Mouse (Mus musculus): Measurements from ENCODE around the gene Masp1. TPM values are rescaled to one million over a fixed set of nuclear protein-coding genes. Genes with fewer than 3 reads are reported as not detected.

Gene Masp1
- polyA plus RNA-seq, 1 experiment: not detected

DNA sequence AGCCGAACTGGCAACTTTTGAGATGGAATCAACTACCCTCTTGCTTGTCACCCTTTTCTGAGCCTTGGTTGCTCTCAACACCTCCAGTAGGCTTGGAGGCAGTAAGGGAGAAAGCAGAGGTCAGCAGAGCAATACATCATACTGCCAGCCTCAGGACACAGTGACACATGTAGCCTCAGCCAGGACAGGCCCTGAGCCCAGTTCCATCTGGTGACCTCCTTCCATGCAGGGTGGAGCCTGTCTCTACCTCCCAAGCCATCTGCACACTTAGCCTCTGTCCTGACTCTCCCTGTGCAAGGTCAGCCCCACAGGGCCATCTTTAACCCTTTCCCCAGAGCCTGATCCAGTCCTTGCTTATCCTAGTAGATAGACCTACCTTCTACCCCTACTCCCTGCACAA is 92.9 kb downstream of the Masp1 start:
- Histone ChIP-seq H3K4me1 (ENCODE audit: control insufficient read depth) (no peaks in the 10 kb centered on the region), H3K36me3 (ENCODE audit: control insufficient read depth) (no peaks in the 10 kb centered on the region), H3K4me3 (replicated peaks) (no peak overlapping the region), H3K27me3 (ENCODE audit: control insufficient read depth) (no peaks in the 10 kb centered on the region), H3K9me3 (ENCODE audit: control insufficient read depth, low read length) (no peaks in the 10 kb centered on the region)
- TF ChIP-seq GATA1 (IDR thresholded peaks at IDR 0.05; ENCODE audit: low read length): no peak
- TF ChIP-seq TAL1 (IDR thresholded peaks at IDR 0.05; ENCODE audit: low read length): no peak

GRCm38 (mm10) chr16:23423825-23424224 is 96.8 kb downstream of the Masp1 start:
- no peaks in the 10 kb centered on the region for H3K27me3 ChIP-seq (ENCODE audit: control insufficient read depth)
- no peaks in the 10 kb centered on the region for H3K36me3 ChIP-seq (ENCODE audit: control insufficient read depth)
- H3K4me3 ChIP-seq (replicated peaks): no peak overlapping the region
- H3K4me1 ChIP-seq (ENCODE audit: control insufficient read depth): no peaks in the 10 kb centered on the region
- TF ChIP-seq GATA1 (IDR thresholded peaks at IDR 0.05; ENCODE audit: low read length): no peak
- TF ChIP-seq TAL1 (IDR thresholded peaks at IDR 0.05; ENCODE audit: low read length): no peak
- no peaks in the 10 kb centered on the region for H3K9me3 ChIP-seq (ENCODE audit: control insufficient read depth, low read length)

DNA sequence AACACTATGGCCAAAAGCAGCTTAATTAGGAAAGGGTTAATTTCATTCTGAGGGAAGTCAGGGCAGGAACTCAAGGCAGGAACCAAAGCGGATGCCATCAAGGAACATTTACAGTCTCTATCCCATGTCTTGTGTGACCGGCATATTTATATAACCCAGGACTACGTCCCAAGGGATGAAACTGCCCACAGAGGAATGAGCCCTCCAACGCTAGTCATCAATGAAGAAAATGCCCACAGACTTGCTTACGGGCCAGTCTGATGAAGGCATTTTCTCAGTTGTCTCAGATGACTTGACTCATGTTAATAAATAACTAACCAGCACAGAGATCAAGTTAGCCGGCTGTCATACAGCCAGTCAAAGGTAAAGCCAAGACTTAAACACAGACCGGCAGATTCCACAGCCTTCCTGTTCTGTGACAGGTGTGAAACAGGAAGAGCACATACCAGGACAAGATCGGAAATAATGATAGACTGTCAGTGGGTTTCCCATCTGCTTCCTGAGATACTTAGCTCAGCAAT is 101.0 kb downstream of the Masp1 start:
- H3K27me3 ChIP-seq (ENCODE audit: control insufficient read depth): no peaks in the 10 kb centered on the region
- no peak for TF ChIP-seq TAL1 (IDR thresholded peaks at IDR 0.05; ENCODE audit: low read length)
- TF ChIP-seq GATA1 (IDR thresholded peaks at IDR 0.05; ENCODE audit: low read length): no peak
- no peaks in the 10 kb centered on the region for H3K36me3 ChIP-seq (ENCODE audit: control insufficient read depth)
- H3K4me3 ChIP-seq (replicated peaks): no peak overlapping the region
- H3K9me3 ChIP-seq (ENCODE audit: control insufficient read depth, low read length): no peaks in the 10 kb centered on the region
- no peaks in the 10 kb centered on the region for H3K4me1 ChIP-seq (ENCODE audit: control insufficient read depth)

DNA sequence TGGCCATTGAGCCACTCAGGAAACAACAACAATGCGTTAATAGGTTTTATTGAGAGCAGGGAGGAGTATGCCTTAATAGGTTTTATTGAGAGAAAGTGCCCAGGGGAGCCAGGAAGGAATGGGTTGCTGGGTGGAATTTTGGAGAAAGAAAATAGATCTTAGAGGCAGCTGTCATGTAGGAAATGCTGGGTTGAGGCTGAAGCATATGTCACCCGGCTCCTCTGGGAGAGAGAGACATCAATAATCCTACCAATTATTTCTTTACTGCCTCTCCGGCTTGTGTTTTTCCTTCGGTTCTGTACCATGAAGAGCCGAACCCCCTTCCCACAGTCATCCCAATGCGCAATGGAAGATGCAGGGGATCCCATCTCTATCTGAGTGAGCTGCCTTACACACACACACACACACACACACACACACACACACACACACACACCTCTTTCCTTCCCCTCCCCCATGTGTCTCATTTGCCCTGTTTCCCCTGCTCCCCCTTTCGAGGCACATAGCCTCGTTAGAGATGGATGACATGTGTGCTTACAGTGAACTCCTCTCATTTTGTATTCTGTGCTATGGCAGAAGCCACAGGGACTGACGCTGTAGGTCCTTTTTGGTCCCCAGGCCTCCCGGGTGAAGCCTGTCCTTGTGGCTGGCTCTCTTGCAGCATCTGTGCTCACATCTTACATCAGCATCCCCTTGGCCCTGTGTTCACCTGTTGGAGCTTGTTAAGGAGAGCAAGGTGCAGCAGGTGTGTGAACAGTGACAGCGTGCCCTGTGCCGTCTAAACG is 103.0 kb downstream of the Masp1 start:
- TF ChIP-seq GATA1 (IDR thresholded peaks at IDR 0.05; ENCODE audit: low read length) (no peak), TAL1 (IDR thresholded peaks at IDR 0.05; ENCODE audit: low read length) (no peak)
- no peaks in the 10 kb centered on the region for H3K36me3 ChIP-seq (ENCODE audit: control insufficient read depth)

GRCm38 (mm10) chr16:23416657-23417293 is 103.8 kb downstream of the Masp1 start:
- TF ChIP-seq GATA1 (IDR thresholded peaks at IDR 0.05; ENCODE audit: low read length): no peak
- TF ChIP-seq TAL1 (IDR thresholded peaks at IDR 0.05; ENCODE audit: low read length): no peak
- Histone ChIP-seq H3K27me3 (ENCODE audit: control insufficient read depth) (no peaks in the 10 kb centered on the region), H3K4me1 (ENCODE audit: control insufficient read depth) (no peaks in the 10 kb centered on the region), H3K4me3 (replicated peaks) (no peak overlapping the region), H3K36me3 (ENCODE audit: control insufficient read depth) (no peaks in the 10 kb centered on the region), H3K9me3 (ENCODE audit: control insufficient read depth, low read length) (no peaks in the 10 kb centered on the region)

More for the DNA sequence above, 103.0 kb downstream of the Masp1 start:
- Histone ChIP-seq H3K4me3 (replicated peaks) (no peak overlapping the region), H3K4me1 (ENCODE audit: control insufficient read depth) (no peaks in the 10 kb centered on the region), H3K9me3 (ENCODE audit: control insufficient read depth, low read length) (no peaks in the 10 kb centered on the region), H3K27me3 (ENCODE audit: control insufficient read depth) (no peaks in the 10 kb centered on the region)

GRCm38 (mm10) chr16:23416261-23416656 is 104.4 kb downstream of the Masp1 start:
- no peak overlapping the region for H3K4me3 ChIP-seq (replicated peaks)
- no peak for TF ChIP-seq TAL1 (IDR thresholded peaks at IDR 0.05; ENCODE audit: low read length)
- TF ChIP-seq GATA1 (IDR thresholded peaks at IDR 0.05; ENCODE audit: low read length): no peak
- H3K9me3 ChIP-seq (ENCODE audit: control insufficient read depth, low read length): no peaks in the 10 kb centered on the region
- no peaks in the 10 kb centered on the region for H3K27me3 ChIP-seq (ENCODE audit: control insufficient read depth)
- no peaks in the 10 kb centered on the region for H3K4me1 ChIP-seq (ENCODE audit: control insufficient read depth)
- no peaks in the 10 kb centered on the region for H3K36me3 ChIP-seq (ENCODE audit: control insufficient read depth)

GRCm38 (mm10) chr16:23412930-23413329 is 107.7 kb downstream of the Masp1 start:
- TF ChIP-seq GATA1 (IDR thresholded peaks at IDR 0.05; ENCODE audit: low read length) (no peak), TAL1 (IDR thresholded peaks at IDR 0.05; ENCODE audit: low read length) (no peak)
- Histone ChIP-seq H3K36me3 (ENCODE audit: control insufficient read depth) (no peaks in the 10 kb centered on the region), H3K4me3 (replicated peaks) (no peak overlapping the region), H3K27me3 (ENCODE audit: control insufficient read depth) (no peaks in the 10 kb centered on the region), H3K9me3 (ENCODE audit: control insufficient read depth, low read length) (no peaks in the 10 kb centered on the region), H3K4me1 (ENCODE audit: control insufficient read depth) (no peaks in the 10 kb centered on the region)

- H3K9me3 ChIP-seq (ENCODE audit: control insufficient read depth, low read length): no peaks in the 10 kb centered on the region
- no peak for TF ChIP-seq TAL1 (IDR thresholded peaks at IDR 0.05; ENCODE audit: low read length)
- TF ChIP-seq GATA1 (IDR thresholded peaks at IDR 0.05; ENCODE audit: low read length): no peak
- no peaks in the 10 kb centered on the region for H3K27me3 ChIP-seq (ENCODE audit: control insufficient read depth)
- no peaks in the 10 kb centered on the region for H3K36me3 ChIP-seq (ENCODE audit: control insufficient read depth)
- no peaks in the 10 kb centered on the region; the same call in 1 of the 2 replicates for H3K4me1 ChIP-seq (ENCODE audit: control insufficient read depth)
- H3K4me3 ChIP-seq (replicated peaks): no peak overlapping the region
Observed at GRCm38 (mm10) chr16:23403008-23403755, 117.4 kb downstream of the Masp1 start.

DNA sequence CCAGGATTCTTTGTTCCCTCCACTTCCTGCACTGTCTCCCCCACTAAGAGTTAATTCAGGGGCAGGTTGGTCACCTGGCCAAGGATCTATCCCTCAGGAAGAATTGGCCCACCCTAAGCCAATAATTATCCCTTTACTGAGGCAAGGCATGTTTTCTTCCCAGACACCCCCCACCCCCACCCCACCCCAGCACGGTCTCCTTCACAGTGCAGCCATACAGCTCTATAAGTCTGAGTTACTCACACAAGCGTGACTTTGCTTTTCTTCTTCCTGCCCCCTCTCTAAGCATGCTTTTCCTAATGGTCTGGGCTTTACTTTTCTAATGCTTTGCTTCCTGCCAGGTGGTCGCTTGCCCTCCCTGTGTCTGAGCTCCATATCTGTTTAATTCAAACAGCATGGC is 118.7 kb downstream of the Masp1 start:
- TF ChIP-seq GATA1 (IDR thresholded peaks at IDR 0.05; ENCODE audit: low read length): no peak
- TF ChIP-seq TAL1 (IDR thresholded peaks at IDR 0.05; ENCODE audit: low read length): no peak
- Histone ChIP-seq H3K27me3 (ENCODE audit: control insufficient read depth) (no peaks in the 10 kb centered on the region), H3K4me1 (ENCODE audit: control insufficient read depth) (no peaks in the 10 kb centered on the region; the same call in 1 of the 2 replicates), H3K36me3 (ENCODE audit: control insufficient read depth) (no peaks in the 10 kb centered on the region), H3K9me3 (ENCODE audit: control insufficient read depth, low read length) (no peaks in the 10 kb centered on the region), H3K4me3 (replicated peaks) (no peak overlapping the region)

Measured in erythroblast, embryonic 14.5 days (primary cell).